Mouse (Mus musculus) adrenal gland, adult (tissue): Measurements from ENCODE around the gene Plin2.
"Not testable (repeated sequence)": the region's sequence is repeated elsewhere in the genome, so short reads cannot be mapped to it uniquely, and the experiment has no call there.

Source experiments
- DNase-seq, 2 experiments: peaks; one replicate each; pipeline ENCODE4 v3.0.0; 2022 to 2023; ENCODE audit warnings: low spot score in 1 of 2; ENCODE audit not compliant: inconsistent age in 2 of 2

Plin2 gene

DNA sequence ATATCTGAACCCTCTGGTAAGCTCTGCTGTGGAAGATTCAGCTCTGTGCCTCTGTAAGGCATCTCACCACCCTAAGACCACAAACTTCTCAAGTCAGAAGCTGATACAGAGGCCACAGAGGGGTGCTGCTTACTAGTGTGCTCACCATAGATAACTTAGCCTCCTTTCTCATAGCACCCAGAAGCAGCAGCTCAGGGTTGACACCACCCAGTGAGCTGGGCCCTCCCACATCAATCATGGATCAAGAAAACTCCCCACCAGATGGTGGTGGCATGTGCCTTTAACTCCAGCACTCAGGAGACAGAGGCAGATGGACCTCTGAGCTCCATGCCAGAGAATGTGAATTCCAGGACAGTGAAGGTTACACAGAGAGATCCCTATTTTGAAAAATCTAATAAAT is 35.0 kb downstream of the Plin2 start:
- not testable (repeated sequence) for DNase-seq

- DNase-seq: not testable (repeated sequence)
Observed at GRCm38 (mm10) chr4:86634312-86634711, 35.5 kb downstream of the Plin2 start.

DNA sequence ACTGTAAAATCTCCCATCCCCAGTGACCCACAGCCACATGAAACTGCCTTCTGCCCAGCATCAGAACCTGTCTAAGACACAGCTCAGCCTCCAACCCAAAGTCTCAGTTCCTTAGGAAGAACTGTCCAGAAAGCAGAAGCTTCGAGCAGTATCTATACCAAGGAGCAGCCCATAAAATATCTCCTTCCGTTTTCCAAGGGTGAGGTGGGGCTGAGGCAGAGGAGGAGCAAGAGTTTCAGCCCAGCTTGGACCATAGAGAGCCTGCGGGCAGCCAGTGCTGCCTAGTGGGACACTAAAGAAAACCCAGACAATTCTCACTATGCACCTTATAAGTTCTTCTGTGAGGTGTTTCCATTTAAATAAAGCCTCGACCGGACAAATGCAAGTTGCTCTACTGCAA is 37.3 kb downstream of the Plin2 start:
- DNase-seq: not testable (repeated sequence)

DNA sequence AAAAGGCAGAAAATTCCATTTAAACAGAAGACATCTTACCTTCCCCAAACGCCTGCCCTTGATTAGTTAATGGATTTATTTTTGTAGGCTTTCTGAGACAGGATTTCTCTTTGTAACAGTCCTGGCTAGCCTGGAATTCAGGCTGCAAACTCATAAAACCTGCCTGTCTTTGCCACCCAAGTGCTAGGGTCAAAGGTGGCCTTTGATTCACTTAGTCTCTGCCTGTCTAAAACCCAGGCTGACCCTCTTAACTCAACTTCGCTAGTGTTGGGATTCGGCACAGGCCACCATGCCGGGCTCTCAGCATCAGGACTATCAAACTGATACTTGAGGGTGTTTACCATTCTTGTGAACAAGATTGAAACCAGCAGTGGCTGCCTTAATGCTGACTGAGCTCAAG is 38.0 kb downstream of the Plin2 start:
- no peak for DNase-seq

DNA sequence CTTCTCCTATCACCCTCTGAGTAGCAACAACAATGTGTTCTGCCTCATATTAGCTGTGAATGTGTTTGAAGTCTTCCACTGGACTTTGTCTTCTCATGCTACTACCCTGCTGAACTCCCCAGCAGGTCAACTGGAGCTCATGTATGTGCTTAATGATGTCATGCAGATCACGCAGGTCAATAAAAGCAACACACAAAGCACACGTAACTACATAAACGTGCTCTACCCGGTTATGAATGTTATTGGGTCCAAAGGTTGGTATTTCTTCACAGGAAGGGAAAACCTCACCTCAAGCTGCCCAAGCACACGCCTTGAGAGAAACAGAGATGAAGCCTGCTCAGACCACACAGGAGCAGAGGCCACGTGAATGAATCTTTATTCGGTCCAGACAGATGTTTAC is 43.4 kb downstream of the Plin2 start:
- not testable (repeated sequence) for DNase-seq

DNA sequence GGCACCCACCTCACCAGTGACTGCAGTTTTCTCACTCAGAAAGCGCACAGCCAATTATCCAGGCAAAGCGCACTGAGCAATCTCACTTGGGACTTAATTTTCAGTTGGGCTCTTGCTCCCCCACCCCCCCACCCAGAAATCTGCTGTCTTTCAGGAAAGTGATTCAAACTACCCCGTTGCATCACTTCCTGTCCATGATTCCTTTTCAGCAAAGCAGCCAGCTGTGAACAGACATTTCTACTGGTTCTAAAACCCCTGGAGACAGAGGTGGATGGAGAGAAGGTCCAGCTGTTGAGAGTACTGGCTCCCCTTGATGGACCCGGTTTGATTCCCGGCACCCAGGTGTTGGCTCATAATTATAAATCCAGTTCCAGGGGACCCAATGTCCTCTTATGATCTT is 44.4 kb downstream of the Plin2 start:
- DNase-seq: no peak

DNA sequence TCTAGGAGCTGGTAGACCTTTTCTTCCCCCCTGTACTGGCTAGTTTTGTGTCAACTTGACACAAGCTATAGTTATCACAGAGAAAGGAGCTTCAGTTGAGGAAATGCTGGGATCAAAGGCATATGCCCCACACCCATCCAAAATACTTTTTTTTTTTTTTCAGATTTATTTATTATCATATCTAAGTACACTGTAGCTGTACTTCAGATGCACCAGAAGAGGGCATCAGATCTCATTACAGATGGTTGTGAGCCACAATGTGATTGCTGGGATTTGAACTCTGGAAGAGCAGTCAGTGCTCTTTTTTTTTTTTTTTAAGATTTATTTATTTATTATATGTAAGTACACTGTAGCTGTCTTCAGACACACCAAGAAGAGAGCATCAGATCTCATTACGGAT is 47.3 kb downstream of the Plin2 start:
- DNase-seq: not testable (repeated sequence)

- DNase-seq: no peak
Observed at GRCm38 (mm10) chr4:86622116-86622515, 47.7 kb downstream of the Plin2 start.

DNA sequence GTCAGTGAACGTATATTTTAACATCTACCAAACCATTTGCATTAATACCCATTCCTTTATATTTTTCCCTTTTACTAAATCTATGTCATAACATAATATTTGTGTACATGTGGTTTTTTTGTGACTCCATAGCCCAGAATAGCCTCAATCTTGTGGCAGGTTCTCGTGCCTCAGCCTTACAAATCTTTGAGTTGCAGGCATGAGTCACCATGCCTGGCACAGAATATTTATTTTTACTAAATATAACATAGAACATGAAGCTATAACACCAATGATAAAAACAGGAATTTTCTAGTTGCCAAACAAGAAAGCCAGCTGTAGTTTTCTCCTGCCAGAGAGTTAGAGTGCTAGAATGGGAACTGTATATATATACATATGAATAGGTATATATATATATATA is 49.4 kb downstream of the Plin2 start:
- DNase-seq: no peak

GRCm38 (mm10) chr4:86612289-86612620 is 57.6 kb downstream of the Plin2 start:
- DNase-seq: no peak

DNA sequence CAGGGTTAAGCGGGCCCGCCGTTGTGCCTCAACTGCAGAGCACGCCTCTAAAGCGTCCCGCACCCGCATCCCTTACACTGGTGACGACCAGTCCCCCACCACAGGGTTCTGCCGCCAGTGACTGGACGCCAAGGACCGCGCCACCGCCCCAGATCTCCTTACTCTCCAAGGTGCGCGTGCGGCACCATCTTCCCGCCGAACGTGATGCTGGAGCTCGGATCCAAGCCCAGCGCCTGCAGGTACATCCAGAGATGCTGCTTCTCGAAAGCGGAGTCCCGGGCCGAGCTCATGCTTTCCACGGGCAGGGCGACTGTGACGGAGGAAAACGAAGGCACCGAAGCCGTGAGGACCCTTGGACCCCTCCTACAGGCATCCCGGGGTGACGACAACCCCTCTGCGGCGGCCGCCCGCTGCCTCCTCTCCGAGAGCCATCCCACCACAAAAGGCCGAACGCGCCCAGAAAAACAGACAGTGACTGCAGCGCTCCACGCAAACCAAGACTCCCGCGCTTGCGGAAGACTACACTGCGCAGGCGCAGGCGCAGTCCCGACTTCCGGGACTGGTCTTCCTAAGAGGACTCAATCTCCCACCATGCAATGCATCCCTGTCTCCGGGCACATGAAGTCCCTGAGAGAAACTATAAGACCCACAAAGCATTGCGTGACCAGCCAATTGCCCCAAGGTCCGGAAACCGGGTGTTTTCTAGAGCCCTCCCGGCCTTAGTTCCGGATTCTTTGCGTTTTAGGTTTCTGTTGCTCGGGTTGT is 58.2 kb downstream of the Plin2 start, which contains the start of gene Haus6:
Gene Haus6 (minus strand): TSS at position 532 of the 765 bp plus-strand sequence.
- DNase-seq: peak; percentile 94 to 95
